Mouse (Mus musculus) thymus, postnatal 10 days (tissue): ENCODE data around the gene Slc6a5.

Experiments
- DNase-seq, 2 experiments: peaks; one replicate each; pipeline ENCODE4 v3.0.0; 2021; ENCODE audit warnings: low spot score in 2 of 2

Slc6a5 gene

GRCm38 (mm10) chr7:49909850-49910249 lies at the start of gene Slc6a5:
Gene Slc6a5 (plus strand): TSS chr7:49910146.
- no peak for DNase-seq

- DNase-seq = no peak
Observed at GRCm38 (mm10) chr7:49861196-49861595, 48.8 kb upstream of the Slc6a5 start.

GRCm38 (mm10) chr7:49863753-49864152 lies 46.2 kb upstream of the Slc6a5 start:
- no peak for DNase-seq

- DNase-seq = no peak
Observed at GRCm38 (mm10) chr7:49869656-49870055, 40.3 kb upstream of the Slc6a5 start.

GRCm38 (mm10) chr7:49870276-49870675 lies 39.7 kb upstream of the Slc6a5 start:
- no peak for DNase-seq

- DNase-seq = no peak
Observed at GRCm38 (mm10) chr7:49877307-49877706, 32.6 kb upstream of the Slc6a5 start.

GRCm38 (mm10) chr7:49879051-49879450 lies 30.9 kb upstream of the Slc6a5 start:
- no peak for DNase-seq

GRCm38 (mm10) chr7:49879998-49880707 lies 29.8 kb upstream of the Slc6a5 start:
- no peak for DNase-seq

- DNase-seq = no peak
Observed at GRCm38 (mm10) chr7:49882288-49882687, 27.7 kb upstream of the Slc6a5 start.

- DNase-seq = no peak
Observed at GRCm38 (mm10) chr7:49882694-49883389, 27.1 kb upstream of the Slc6a5 start.

- DNase-seq = no peak
Observed at GRCm38 (mm10) chr7:49887776-49888390, 22.1 kb upstream of the Slc6a5 start.

- no peak for DNase-seq
Observed at GRCm38 (mm10) chr7:49894786-49895185, 15.2 kb upstream of the Slc6a5 start.

- DNase-seq = no peak
Observed at GRCm38 (mm10) chr7:49895296-49895695, 14.7 kb upstream of the Slc6a5 start.

GRCm38 (mm10) chr7:49902003-49902552 lies 7.9 kb upstream of the Slc6a5 start:
- DNase-seq = no peak

- DNase-seq = no peak
Observed at GRCm38 (mm10) chr7:49907191-49908171, 2.5 kb upstream of the Slc6a5 start.

- no peak for DNase-seq
Observed at GRCm38 (mm10) chr7:49908181-49908855, 1.6 kb upstream of the Slc6a5 start.

GRCm38 (mm10) chr7:49908990-49909411 lies 945 bp upstream of the Slc6a5 start:
- no peak for DNase-seq

GRCm38 (mm10) chr7:49910361-49910760 lies 415 bp downstream of the Slc6a5 start:
- no peak for DNase-seq

- DNase-seq = no peak
Observed at GRCm38 (mm10) chr7:49911147-49911946, 1.4 kb downstream of the Slc6a5 start.

- no peak for DNase-seq
Observed at GRCm38 (mm10) chr7:49911947-49912262, 2.0 kb downstream of the Slc6a5 start.
